Mouse (Mus musculus): ENCODE measurements at regions not wholly inside any gene's neighbourhood (a gene's known extent, or its start where the extent isn't known, plus 50 kb on each side); places are given as distances from the start of the nearest gene placed in this dataset.

GRCm38 (mm10) chr7:121571292-121571691, 135.8 kb downstream of the Usp31 start:
- H3K4me3 ChIP-seq (ENCODE audit: low read depth, low read length) = no peak overlapping the region
- peaks cover 4% of the 10 kb centered on the region; the same call in 1 of the 2 replicates for H3K27me3 ChIP-seq (ENCODE audit: insufficient read depth, low read length)
- DNase-seq (ENCODE audit: low spot score) = no peak
- TF ChIP-seq GATA2 (IDR thresholded peaks at IDR 0.05; ENCODE audit: borderline replicate concordance, low read depth, low read length) (no peak), TAL1 (conservative IDR thresholded peaks at IDR 0.05; ENCODE audit: low read depth, low read length) (no peak), CTCF (IDR thresholded peaks at IDR 0.05; ENCODE audit: low read depth, low read length) (no peak), GATA1 (IDR thresholded peaks at IDR 0.05; ENCODE audit: borderline replicate concordance, low read length) (no peak), POLR2AphosphoS5 (IDR thresholded peaks at IDR 0.05; ENCODE audit: insufficient replicate concordance, low read depth, low read length) (no peak)
- H3K36me3 ChIP-seq (replicated peaks) = no peaks in the 10 kb centered on the region
- H3K9me3 ChIP-seq (replicated peaks) = no peaks in the 10 kb centered on the region
- ATAC-seq (ENCODE audit: extremely low read depth, insufficient number of reproducible peaks, low FRiP score, poor library complexity, severe bottlenecking) = no peak
- no peaks in the 10 kb centered on the region for H3K4me1 ChIP-seq (ENCODE audit: insufficient read depth, low read depth, low read length)

GRCm38 (mm10) chr7:121569248-121569647, 137.8 kb downstream of the Usp31 start:
- Histone ChIP-seq H3K36me3 (replicated peaks) (no peaks in the 10 kb centered on the region), H3K4me1 (ENCODE audit: insufficient read depth, low read depth, low read length) (no peaks in the 10 kb centered on the region), H3K4me3 (ENCODE audit: low read depth, low read length) (no peak overlapping the region), H3K27me3 (ENCODE audit: insufficient read depth, low read length) (peaks cover 4% of the 10 kb centered on the region; the same call in 1 of the 2 replicates), H3K9me3 (replicated peaks) (no peaks in the 10 kb centered on the region)
- DNase-seq (ENCODE audit: low spot score) (no peak), ATAC-seq (ENCODE audit: extremely low read depth, insufficient number of reproducible peaks, low FRiP score, poor library complexity, severe bottlenecking) (no peak)
- TF ChIP-seq TAL1 (conservative IDR thresholded peaks at IDR 0.05; ENCODE audit: low read depth, low read length) (no peak), POLR2AphosphoS5 (IDR thresholded peaks at IDR 0.05; ENCODE audit: insufficient replicate concordance, low read depth, low read length) (no peak), GATA2 (IDR thresholded peaks at IDR 0.05; ENCODE audit: borderline replicate concordance, low read depth, low read length) (no peak), CTCF (IDR thresholded peaks at IDR 0.05; ENCODE audit: low read depth, low read length) (no peak), GATA1 (IDR thresholded peaks at IDR 0.05; ENCODE audit: borderline replicate concordance, low read length) (no peak)

DNA sequence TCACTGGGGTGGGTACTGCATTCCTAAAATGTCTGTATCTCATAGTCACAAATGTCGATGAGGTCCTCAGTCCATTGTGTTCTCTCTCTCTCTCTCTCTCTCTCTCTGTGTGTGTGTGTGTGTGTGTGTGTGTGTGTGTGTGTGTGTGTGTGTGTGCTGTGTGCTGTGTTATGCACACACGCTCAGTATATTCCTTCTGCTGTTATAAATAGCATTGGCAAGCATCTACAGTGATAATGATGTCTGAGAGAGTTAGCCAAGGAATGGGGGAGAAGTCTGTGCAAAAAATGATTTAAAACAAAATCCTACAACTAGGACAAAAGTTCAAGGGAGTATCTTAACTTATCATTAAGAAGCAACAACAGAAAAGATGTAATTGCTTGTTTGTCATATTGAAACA, 139.0 kb downstream of the Usp31 start:
- H3K9me3 ChIP-seq (replicated peaks) = no peaks in the 10 kb centered on the region
- no peaks in the 10 kb centered on the region for H3K36me3 ChIP-seq (replicated peaks)
- H3K4me3 ChIP-seq (ENCODE audit: low read depth, low read length) = no peak overlapping the region
- ATAC-seq (ENCODE audit: extremely low read depth, insufficient number of reproducible peaks, low FRiP score, poor library complexity, severe bottlenecking) = no peak
- TF ChIP-seq CTCF (IDR thresholded peaks at IDR 0.05; ENCODE audit: low read depth, low read length) (no peak), GATA2 (IDR thresholded peaks at IDR 0.05; ENCODE audit: borderline replicate concordance, low read depth, low read length) (no peak), POLR2AphosphoS5 (IDR thresholded peaks at IDR 0.05; ENCODE audit: insufficient replicate concordance, low read depth, low read length) (no peak), TAL1 (conservative IDR thresholded peaks at IDR 0.05; ENCODE audit: low read depth, low read length) (no peak), GATA1 (IDR thresholded peaks at IDR 0.05; ENCODE audit: borderline replicate concordance, low read length) (no peak)
- DNase-seq (ENCODE audit: low spot score) = no peak
- peaks cover 3% of the 10 kb centered on the region; the same call in 1 of the 2 replicates for H3K27me3 ChIP-seq (ENCODE audit: insufficient read depth, low read length)
- H3K4me1 ChIP-seq (ENCODE audit: insufficient read depth, low read depth, low read length) = no peaks in the 10 kb centered on the region

GRCm38 (mm10) chr7:121563526-121563925, 143.5 kb downstream of the Usp31 start:
- Histone ChIP-seq H3K4me1 (ENCODE audit: insufficient read depth, low read depth, low read length) (no peaks in the 10 kb centered on the region), H3K27me3 (ENCODE audit: insufficient read depth, low read length) (no peaks in the 10 kb centered on the region), H3K36me3 (replicated peaks) (no peaks in the 10 kb centered on the region), H3K9me3 (replicated peaks) (no peaks in the 10 kb centered on the region), H3K4me3 (ENCODE audit: low read depth, low read length) (no peak overlapping the region)
- DNase-seq (ENCODE audit: low spot score) (no peak), ATAC-seq (ENCODE audit: extremely low read depth, insufficient number of reproducible peaks, low FRiP score, poor library complexity, severe bottlenecking) (no peak)
- TF ChIP-seq GATA1 (IDR thresholded peaks at IDR 0.05; ENCODE audit: borderline replicate concordance, low read length) = no peak
- TF ChIP-seq CTCF (IDR thresholded peaks at IDR 0.05; ENCODE audit: low read depth, low read length) = peak; percentile 13; the same call in 1 of the 2 replicates

DNA sequence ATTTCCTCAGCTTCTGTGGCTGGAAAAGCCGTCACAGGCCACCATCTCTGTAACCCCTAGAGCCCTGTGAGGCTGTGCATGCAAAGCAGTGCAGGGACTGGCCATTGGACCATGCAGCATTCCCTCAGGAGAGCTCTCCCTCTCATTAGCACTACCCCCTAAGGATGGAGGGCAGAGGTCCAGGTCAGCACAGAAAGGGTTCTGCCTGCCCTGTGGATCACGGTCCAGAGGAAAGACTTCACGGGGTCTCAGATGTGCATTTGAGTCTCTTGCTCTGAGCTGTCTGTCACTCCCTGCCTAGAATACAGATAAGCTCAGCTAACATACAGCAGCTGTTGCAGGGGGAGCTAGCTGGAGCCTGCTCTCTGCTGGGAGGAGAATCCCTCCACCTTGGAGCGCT, 151.6 kb downstream of the Usp31 start:
- Histone ChIP-seq H3K4me3 (ENCODE audit: low read depth, low read length) (no peak overlapping the region), H3K27me3 (ENCODE audit: insufficient read depth, low read length) (no peaks in the 10 kb centered on the region), H3K4me1 (ENCODE audit: insufficient read depth, low read depth, low read length) (no peaks in the 10 kb centered on the region), H3K9me3 (replicated peaks) (no peaks in the 10 kb centered on the region), H3K36me3 (replicated peaks) (no peaks in the 10 kb centered on the region)
- DNase-seq (ENCODE audit: low spot score) (no peak), ATAC-seq (ENCODE audit: extremely low read depth, insufficient number of reproducible peaks, low FRiP score, poor library complexity, severe bottlenecking) (no peak)
- TF ChIP-seq CTCF (IDR thresholded peaks at IDR 0.05; ENCODE audit: low read depth, low read length) (no peak), GATA2 (IDR thresholded peaks at IDR 0.05; ENCODE audit: borderline replicate concordance, low read depth, low read length) (no peak), GATA1 (IDR thresholded peaks at IDR 0.05; ENCODE audit: borderline replicate concordance, low read length) (no peak)
